Mouse (Mus musculus): ENCODE measurements around the gene Nomo1.

Gene Nomo1

GRCm38 (mm10) chr7:46100563-46100962 is 67.1 kb downstream of the Nomo1 start, which contains the start of gene Kcnj11:
Gene Kcnj11 (minus strand): TSS chr7:46100764.
- peak; percentile 55 to 63 for DNase-seq (ENCODE audit: low spot score in 2 of 2)

- peak; percentile 47 to 50 for DNase-seq (ENCODE audit: low spot score in 2 of 2)
Observed at GRCm38 (mm10) chr7:46103075-46103591, 69.6 kb downstream of the Nomo1 start.

- DNase-seq (ENCODE audit: low spot score in 2 of 2), result no peak
Observed at GRCm38 (mm10) chr7:46103771-46104170, 70.3 kb downstream of the Nomo1 start.

GRCm38 (mm10) chr7:46104256-46104915 is 70.9 kb downstream of the Nomo1 start:
- no peak for DNase-seq (ENCODE audit: low spot score in 2 of 2)

- DNase-seq (ENCODE audit: low spot score in 2 of 2), result no peak
Observed at GRCm38 (mm10) chr7:46105484-46105883, 72.0 kb downstream of the Nomo1 start.

- DNase-seq (ENCODE audit: low spot score in 2 of 2), result no peak
Observed at GRCm38 (mm10) chr7:46110079-46110478, 76.6 kb downstream of the Nomo1 start.

GRCm38 (mm10) chr7:46111212-46111817 is 77.8 kb downstream of the Nomo1 start:
- no peak for DNase-seq (ENCODE audit: low spot score in 2 of 2)

- DNase-seq (ENCODE audit: low spot score in 2 of 2), result no peak
Observed at GRCm38 (mm10) chr7:46111938-46112337, 78.4 kb downstream of the Nomo1 start.

- DNase-seq (ENCODE audit: low spot score in 2 of 2), result no peak
Observed at GRCm38 (mm10) chr7:46113435-46113834, 79.9 kb downstream of the Nomo1 start.

- DNase-seq (ENCODE audit: low spot score in 2 of 2), result no peak
Observed at GRCm38 (mm10) chr7:46116118-46116581, 82.7 kb downstream of the Nomo1 start.

- DNase-seq (ENCODE audit: low spot score in 2 of 2), result no peak
Observed at GRCm38 (mm10) chr7:46117035-46117434, 83.5 kb downstream of the Nomo1 start.

- DNase-seq (ENCODE audit: low spot score in 2 of 2), result no peak
Observed at GRCm38 (mm10) chr7:46122964-46123363, 89.5 kb downstream of the Nomo1 start.

GRCm38 (mm10) chr7:46124460-46124859 is 91.0 kb downstream of the Nomo1 start:
- DNase-seq (ENCODE audit: low spot score in 2 of 2), result no peak

GRCm38 (mm10) chr7:46125340-46125739 is 91.8 kb downstream of the Nomo1 start:
- DNase-seq (ENCODE audit: low spot score in 2 of 2), result no peak

GRCm38 (mm10) chr7:46128196-46128595 is 94.7 kb downstream of the Nomo1 start:
- no peak for DNase-seq (ENCODE audit: low spot score in 2 of 2)

GRCm38 (mm10) chr7:46129463-46130179 is 96.1 kb downstream of the Nomo1 start:
- no peak for DNase-seq (ENCODE audit: low spot score in 2 of 2)

- DNase-seq (ENCODE audit: low spot score in 2 of 2), result no peak
Observed at GRCm38 (mm10) chr7:46130723-46131122, 97.2 kb downstream of the Nomo1 start.

GRCm38 (mm10) chr7:46131266-46131665 is 97.8 kb downstream of the Nomo1 start:
- DNase-seq (ENCODE audit: low spot score in 2 of 2), result peak in 1 of 2 experiments; percentile 13

- peak in 1 of 2 experiments; percentile 15 for DNase-seq (ENCODE audit: low spot score in 2 of 2)
Observed at GRCm38 (mm10) chr7:46131806-46132205, 98.3 kb downstream of the Nomo1 start.

GRCm38 (mm10) chr7:46132229-46132628 is 98.7 kb downstream of the Nomo1 start:
- DNase-seq (ENCODE audit: low spot score in 2 of 2), result no peak
